Mouse (Mus musculus): ENCODE results near the gene Gstp3.

DNA sequence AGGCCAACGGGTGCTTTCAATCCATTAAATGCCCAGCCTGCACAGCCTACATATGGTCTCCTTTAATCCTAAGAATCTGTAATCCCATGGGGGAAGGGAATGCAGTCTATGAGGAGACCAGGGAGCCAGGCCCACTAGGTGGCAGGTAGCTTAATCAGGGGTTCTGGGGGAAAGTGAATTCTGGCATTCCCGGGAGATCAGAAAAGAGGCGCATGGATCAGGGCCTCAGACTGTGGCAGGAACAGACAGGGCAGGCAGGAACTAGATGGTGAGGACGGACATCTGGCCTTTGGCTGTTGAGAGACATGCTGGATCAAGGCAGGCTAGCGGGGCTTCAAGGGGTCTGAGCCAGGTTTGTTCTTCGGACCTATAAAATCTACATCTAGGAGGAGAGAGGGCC lies 42.1 kb upstream of the Gstp3 start:
- no peak for TF ChIP-seq CTCF (IDR thresholded peaks at IDR 0.05; ENCODE audit: control insufficient read depth, insufficient read depth, low read length)
- no peak for TF ChIP-seq POLR2A (IDR thresholded peaks at IDR 0.05; ENCODE audit: borderline replicate concordance, control insufficient read depth, low read depth, low read length)
